Mouse (Mus musculus): ENCODE measurements around the gene Gusb.
"Not testable (repeated sequence)": the region's sequence is repeated elsewhere in the genome, so short reads cannot be mapped to it uniquely, and the experiment has no call there.

Gene Gusb

GRCm38 (mm10) chr5:130002301-130003146 is at the start of gene Gusb:
TSS of gene Gusb (minus strand) at chr5:130003049.
- DNase-seq: peak; percentile 75

DNA sequence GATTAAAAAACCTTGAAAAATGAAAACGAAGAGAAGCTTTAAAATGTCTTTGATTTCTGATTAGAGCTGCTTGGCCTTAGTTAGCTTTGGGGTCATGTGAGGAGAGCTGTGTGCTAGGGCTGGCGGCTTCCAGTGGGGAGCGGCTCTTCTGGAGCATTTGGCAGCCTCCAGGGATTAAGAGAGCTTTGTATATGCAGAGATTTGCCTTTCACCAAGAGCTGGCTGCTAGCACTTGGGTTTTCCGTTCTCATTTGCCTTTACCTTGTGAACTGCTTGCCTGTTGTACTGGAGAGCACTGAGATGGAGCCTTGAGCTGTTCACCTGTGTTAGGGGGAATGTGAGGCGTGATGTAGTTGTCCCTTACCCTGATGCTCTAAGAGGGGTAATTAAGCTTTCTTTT is 49.7 kb upstream of the Gusb start:
- DNase-seq: no peak

- DNase-seq: no peak
Measured at GRCm38 (mm10) chr5:130051073-130051860, 48.4 kb upstream of the Gusb start.

- DNase-seq: no peak
Measured at GRCm38 (mm10) chr5:130050416-130050815, 47.6 kb upstream of the Gusb start.

GRCm38 (mm10) chr5:130048786-130049520 is 46.1 kb upstream of the Gusb start:
- no peak for DNase-seq

- no peak for DNase-seq
Measured at GRCm38 (mm10) chr5:130047013-130047412, 44.2 kb upstream of the Gusb start.

GRCm38 (mm10) chr5:130046589-130046988 is 43.7 kb upstream of the Gusb start:
- no peak for DNase-seq

DNA sequence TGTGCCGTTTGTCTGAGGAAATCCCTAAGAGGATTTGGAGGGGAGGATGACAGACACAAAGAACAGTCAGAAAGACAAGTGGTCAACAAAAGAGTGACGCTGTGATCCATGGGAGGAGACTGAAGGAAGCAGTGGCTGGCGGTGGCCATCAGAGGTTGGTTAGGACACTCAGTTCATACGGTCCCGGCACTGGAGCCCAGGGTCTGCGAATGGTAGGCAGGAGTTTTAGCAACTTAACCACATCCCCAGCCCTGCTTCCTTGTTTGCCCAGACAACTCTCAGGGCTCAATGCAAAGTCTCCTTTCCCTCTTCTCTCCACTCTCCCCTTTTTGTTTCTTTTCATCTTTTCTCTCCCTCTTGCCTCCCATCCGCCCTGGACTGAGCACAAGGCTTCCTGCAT is 43.3 kb upstream of the Gusb start:
- no peak for DNase-seq

DNA sequence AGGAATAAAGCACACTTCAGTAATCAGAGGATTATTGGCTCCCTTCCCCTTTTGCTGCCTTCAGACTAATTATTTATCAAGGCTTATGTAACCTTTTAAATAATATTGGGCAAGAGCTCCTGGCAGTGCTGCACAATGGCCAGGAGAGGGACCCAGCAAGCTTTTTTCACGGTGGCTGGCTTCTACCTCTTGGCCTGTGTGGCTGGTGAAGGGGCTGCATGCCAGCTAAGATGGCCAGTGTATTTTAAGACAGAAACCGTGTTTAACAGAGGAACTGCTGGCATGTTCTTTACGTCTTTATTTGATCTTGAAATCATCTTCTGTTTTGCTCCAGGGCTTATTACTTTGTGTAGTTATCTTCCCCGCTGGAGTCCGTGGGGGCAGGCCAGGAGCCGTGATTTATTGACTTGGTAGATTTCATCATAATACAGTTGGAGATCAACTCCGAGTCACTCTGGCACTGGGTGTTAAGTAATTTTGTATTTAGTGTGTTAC is 41.4 kb upstream of the Gusb start:
- no peak for DNase-seq

- no peak for DNase-seq
Measured at GRCm38 (mm10) chr5:130043741-130044140, 40.9 kb upstream of the Gusb start.

DNA sequence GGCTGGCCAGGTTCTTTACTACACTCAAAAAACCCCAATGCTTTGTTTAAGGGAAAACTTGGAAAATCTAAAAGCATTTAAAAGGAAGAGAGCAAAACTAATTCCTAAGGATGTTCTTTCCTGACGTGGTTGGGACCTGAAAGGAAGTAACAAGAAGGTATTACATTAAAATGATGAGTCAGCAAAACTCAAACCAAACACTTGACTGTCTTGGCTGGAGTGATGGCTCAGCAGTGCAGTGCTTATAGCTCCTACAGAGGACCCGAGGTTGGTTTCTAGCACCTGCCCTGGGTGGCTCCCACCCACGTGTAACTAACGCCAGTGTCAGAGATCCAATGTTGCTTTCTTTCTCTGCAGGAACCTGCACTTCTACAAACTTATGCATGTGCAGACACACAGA is 38.4 kb upstream of the Gusb start:
- no peak for DNase-seq

- DNase-seq: no peak
Measured at GRCm38 (mm10) chr5:130040797-130041196, 37.9 kb upstream of the Gusb start.

DNA sequence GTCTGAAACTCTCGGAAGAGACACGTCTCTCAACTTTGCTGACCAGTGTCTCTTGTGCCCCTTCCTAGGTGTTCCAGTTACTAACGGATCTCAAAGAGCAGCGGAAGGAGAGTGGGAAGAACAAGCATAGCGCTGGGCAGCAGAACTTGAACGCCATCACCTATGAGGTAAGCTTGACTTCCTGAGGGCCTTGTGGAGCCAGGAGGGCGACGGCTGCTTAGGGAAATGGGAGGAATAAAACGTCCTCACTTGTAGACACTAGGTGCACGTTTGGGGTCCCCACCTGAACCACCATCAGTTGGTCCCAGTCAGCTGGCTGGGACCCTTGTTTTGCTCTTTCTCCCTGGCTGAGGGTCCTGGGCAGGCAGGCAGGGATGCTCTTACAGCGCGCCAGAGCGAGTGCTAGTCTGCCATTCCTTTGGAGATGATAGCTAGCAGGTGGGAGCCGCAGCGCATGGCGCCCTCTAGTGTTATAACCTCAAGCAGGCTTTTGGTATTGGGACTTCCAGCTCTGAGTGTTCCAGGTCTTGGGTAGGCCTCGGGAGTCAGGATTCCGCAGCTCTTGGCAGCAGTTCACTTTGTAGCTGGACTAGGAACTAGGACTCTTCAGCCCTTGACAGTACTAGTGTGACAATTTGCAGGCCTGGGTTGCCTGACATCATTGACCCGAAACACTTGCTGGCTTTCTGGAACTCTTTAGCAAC is 35.1 kb upstream of the Gusb start:
- DNase-seq: peak; percentile 41

GRCm38 (mm10) chr5:130036300-130036699 is 33.5 kb upstream of the Gusb start:
- not testable (repeated sequence) for DNase-seq

DNA sequence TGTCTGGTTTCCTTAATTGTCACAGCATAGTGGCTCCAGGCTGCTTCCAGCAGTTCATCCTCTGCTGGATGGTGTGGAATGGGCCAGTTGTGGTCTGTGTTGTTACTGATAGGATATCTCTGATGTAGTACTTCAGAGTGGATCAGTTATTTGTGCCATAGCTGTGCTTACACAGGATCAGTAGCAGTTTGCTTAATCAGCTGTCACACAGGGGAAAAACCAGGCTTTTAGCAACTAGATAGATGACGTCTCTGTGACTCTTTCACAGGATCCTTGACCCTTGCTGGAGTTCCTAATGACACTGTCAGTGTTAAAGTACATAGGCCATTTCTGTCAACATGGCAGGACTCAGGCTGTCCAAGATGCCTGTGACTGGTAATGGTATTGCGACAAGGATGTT is 31.0 kb upstream of the Gusb start:
- no peak for DNase-seq

DNA sequence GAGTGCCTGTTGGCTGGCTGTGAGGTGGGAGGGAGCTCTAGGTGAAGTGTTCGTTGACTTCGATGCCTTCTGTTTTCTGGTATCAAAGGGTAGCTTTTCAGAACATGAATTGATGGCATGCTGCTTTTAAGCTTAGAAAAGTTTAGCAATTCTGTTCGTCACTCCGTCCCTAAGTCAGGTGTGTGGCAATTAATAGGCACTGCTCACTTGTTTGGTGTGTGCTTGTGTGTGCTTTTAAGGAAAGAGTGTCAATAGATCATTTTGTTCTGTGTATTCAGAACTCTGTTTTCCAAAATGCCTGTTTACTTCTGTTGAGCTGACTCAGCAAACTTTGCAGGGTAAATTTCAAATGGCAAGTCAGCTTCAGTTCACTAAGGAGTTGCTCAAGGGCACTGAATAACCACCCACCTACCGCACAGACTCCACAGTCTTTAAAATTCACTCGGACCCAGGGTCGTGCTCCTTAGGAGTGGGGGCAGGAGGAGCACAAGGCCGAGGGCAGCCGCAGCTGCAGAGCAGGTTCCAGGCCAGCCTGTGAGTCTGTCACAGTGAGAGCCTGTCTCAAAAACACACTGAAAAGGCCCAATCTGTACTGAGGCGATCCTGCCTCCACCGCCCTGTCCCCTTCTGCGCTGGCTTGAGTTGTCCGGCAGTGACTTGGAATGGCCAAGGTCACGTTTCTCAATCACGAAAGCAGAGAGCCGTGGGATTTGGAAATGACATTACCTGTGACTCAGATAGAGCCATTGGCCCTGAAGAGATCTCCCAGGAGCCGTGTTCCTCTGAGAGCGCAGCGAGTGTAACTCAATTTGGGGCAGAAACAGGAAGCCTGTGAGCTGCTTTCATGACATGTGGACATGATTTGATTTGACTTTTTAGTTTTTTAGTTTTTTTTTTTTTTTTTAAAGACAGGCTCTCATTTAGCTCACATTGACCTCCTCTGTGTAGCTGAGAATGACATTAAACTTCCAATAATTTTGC is 28.9 kb upstream of the Gusb start:
- no peak for DNase-seq

DNA sequence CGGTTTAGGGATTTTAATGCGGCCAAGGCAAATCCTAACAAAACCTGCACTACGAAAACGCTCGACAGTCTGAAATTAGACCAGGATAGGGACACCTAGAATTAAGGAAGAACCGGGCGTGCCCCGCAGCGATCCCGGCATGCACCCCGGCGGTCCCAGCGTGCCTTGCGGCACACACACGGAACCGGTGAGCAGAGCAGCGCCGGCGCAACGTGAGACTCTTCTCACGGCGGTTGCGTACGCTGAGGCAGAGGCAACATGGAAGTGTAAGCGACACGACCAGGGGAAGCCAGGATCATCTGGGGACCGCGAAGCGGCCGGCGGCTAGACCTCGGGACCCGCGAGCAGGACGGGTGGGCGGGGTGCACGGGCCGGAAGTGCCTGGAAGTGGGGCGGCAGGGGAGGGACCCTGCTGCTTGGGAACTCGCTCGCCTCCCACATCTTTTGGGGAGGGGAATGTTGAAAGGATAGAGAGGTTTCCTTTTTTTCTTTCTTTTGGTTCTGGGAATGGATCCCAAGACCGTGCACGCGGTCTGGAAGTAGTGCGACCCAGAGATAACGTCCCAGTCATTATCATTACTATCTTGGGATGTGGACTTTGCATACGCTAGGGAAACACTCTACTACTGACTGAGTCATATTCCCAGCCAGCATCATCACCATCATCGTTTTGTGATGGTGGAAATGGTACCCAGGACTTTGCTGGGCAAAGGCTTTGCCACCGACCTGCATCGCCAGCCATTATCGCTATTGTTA is 26.5 kb upstream of the Gusb start, which contains the start of the genes Asl and Crcp:
TSS of gene Asl (minus strand) at position 106 of the 756 bp plus-strand sequence.
TSS of gene Crcp (plus strand) at position 149 of the 756 bp plus-strand sequence.
- peak; percentile 90 for DNase-seq

- DNase-seq: no peak
Measured at GRCm38 (mm10) chr5:130027696-130028095, 24.8 kb upstream of the Gusb start.

GRCm38 (mm10) chr5:130027134-130027533 is 24.3 kb upstream of the Gusb start:
- no peak for DNase-seq

Measured in right cerebral cortex, postnatal 25 days (tissue).